Mouse (Mus musculus) kidney, postnatal 10 days (tissue): ENCODE data around the gene Tnik.

ENCODE experiments used
- DNase-seq: peaks from one replicate; pipeline ENCODE4 v3.0.0; 2021; ENCODE audit warnings: mixed read lengths

Gene Tnik

DNA sequence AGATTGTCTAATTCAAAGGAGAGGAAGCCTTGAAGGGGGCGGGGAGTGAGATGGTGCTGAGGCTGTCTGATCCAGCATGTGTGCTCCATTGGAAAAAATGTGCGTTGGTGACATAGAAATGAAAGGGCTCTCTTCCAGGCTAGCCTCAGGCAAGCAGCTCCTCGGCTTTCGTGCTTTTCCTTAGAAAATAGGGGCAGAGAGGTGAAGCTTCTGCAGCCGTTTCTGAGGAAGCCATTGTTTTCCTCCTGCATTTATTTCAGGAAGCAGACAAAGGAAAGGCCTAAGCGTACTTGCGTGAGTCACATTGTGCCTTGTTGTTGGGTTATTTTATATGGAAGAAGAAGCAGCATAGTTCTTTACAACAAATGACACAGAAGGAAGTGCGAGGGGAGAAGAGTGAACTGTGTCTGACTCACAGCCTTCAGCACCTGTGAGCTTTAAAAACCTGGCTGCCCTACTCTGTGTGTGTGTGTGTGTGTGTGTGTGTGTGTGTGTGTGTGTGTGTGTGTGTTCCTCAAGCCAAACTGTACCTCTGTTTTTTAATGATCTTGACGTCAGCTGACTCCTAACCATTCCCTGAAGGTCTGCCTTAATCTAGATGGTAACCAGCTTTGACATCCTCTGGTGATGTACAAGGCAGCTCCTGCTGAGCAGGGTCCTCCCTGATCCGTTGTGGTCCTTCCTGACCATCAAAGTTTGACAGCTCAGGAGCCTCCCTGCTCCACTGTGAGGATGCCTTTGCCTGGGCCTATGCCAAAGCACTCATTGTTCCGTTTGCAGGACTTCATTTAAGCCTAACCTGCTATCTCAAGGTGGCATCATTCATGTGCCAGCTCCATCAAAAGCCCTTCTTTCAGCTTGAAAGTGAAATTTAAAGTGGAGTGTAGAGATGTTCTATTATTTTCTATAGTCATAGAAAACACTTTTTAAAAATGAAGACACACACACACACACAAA, 228.3 kb downstream of the Tnik start:
- no peak for DNase-seq

- no peak for DNase-seq
These were observed 233.9 kb downstream of the Tnik start for GRCm38 (mm10) chr3:28496806-28497502.

DNA sequence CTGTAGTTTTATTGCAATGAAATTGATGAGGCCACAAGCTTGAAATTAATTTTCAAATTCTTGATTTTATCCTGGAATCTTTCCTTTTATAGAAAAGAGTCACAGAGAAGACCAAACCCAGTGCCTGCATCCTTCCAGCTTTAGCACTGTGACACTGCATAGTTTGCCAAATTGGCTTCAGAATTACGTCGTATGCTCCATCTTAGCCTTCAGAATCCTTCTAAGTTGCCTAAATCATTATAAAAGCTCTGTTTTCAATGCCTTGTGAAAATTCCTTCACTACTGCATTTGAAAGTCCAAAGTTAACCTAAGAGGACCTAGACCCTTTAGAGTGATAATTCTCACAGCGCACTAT, 234.5 kb downstream of the Tnik start:
- DNase-seq = no peak

GRCm38 (mm10) chr3:28502697-28503096, 239.7 kb downstream of the Tnik start:
- no peak for DNase-seq

DNA sequence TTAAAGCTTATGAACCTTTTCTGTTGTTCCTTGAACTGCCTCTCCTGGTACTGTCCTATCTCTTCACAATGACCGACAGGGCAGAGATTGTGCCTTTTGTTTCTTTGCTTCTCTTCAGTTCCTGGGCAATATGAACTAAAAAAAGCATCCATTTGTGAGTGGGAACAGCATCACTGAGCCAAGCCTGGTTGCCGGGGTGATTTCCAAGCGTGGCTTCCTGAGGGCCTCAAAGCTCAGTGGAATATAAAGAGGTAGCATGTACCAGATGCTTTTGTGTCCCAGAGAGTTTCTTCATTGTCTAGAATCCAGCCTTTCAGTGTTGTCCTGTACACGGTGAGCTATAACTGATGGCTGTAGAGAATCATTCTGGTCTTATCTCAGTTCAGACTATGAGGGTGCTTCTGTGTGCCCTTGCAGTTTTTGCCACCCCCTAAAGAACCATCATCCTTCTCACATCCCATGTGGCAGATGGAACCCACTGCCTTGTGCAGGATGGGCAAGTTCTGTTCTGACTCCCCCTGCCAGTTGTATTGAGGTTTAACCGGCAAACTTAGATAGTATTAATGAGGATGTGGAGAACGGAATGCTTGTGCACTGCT, 246.4 kb downstream of the Tnik start:
- no peak for DNase-seq

DNA sequence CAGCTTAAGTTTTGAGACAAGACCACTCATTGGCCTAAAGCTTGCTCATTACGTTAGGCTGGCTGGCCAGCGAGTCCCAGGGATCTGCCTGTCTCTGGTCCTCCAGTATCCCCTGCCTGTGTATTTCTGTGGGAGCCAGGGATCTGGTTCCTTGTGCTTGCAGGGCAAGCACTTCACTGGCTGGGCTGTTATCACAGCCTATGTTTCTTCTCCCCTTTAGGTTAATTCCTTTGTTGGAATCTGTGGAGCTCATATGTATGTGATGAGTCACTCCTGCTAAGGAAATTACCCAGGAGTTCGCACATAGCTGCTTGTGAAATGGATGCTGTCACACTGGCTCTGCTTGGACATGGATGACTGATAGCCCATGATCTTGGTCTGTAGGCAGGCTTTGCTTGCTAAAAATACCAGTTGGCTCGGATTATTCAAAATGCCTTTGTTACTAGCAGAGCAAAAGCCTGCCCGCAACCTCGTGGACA, 260.0 kb downstream of the Tnik start:
- peak; percentile 10 for DNase-seq

DNA sequence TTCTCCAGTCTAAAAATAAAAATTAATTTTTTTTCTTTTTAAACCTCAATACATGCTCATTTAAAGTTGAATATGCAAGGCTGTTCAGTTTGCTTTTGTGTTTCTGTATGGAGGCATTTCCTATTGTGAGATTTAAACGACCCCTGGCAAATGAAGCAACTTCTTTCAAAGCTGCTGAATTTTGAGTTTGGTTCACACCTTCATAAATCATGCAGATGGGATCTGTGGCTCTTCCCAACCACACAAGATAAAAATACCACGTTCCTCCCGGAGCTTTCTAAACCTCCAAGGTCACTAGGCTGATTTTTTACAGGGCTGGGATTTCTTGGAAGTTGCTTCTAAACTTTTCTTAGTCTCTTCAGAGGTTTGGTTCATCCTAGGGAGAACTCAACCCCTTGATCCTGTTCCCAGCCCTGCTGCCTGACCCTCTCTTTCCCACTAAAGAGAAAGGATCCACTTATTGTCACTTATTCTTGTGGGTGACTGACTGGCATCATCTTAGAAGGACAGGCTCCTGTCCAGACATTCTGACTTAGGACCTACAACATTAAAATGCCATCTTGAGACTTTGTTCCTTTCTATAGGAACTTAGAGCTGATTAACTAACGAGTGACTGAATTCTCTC, 260.6 kb downstream of the Tnik start:
- DNase-seq = no peak

DNA sequence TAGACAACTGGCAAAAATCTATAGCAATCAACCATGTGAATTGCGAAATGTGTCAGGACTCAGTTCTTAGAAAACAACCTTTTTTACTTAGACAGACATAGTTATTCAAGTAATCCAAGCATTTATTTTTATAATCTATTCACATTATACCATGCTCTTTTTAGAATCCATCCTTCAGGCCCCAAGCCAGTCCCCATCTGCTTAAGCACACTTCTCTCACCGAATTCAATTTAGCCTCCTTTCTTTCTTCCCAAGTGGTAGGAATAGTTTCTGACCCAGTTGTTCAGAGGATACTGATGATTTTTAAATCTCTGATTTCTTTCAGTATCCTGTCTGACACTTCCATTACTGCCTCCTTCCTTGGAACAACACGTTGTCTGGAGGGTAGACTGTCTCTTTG, 261.5 kb downstream of the Tnik start:
- no peak for DNase-seq

DNA sequence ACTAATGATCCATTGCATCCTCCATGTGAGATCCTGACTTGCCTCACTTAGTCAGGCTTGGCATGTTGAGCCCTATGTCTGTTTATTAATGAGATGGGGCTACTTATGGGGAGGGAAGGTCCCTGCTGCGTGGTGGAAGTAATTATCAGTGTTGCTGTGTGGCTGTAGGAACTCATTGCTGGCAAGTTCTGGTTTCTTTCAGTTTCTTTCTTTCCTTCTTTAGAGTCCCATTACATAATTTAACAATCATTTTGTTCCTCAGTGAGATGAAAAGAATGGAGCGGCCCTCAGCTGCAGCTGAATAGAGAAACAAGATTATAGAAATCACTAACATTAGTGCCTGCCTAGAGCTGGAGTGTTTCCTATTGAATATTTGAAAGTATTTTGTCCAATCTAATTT, 263.7 kb downstream of the Tnik start:
- DNase-seq = no peak

GRCm38 (mm10) chr3:28527231-28527630, 264.2 kb downstream of the Tnik start:
- no peak for DNase-seq

DNA sequence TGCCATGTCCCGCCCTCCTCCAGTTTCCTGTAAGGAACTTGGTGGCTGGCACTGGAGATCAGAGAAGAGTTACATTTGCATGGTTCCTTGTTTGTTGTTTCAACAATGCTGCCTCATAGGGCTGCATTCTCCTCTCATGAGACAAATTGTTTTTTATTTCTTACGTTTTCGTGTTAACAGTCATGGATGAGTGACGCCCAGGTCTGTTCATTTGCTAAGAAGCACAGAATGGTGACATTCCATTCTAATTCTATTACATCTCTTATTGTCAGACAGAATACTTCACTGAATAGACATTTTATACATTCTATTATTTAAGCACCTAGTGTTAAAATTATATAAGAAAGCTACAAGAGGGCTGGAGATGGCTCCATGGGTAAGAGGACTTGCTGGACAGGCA, 266.5 kb downstream of the Tnik start:
- DNase-seq = no peak

DNA sequence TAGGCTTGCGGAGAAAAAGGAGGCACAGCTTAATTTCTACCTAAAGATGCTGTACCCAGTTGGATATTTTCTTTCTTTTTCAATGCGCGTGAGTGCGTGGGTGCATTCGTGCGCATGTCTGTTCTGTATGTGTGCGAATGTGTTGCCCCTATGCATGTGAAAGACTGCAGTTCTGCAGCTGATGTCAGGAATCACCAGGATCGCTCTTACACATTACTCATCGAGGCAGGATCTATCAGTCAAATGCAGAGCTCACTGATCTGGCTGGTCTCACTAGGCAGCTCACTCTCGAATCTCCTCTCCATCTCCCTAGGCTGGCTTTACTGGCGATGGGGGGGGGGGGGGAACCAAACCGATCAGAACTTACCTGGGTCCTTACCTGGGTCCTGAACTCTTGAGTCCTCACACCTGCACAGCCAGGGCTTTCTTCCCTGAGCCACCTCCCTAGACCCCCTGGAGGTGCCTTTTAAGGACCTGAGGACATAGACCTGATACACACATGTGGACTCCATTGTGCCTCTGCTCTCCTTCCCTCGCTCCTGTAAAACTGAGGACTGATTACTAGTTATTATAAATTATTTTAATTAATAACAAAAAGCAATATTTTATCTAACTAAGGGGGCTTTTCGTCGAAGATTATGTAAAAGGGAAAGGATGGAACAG, 268.4 kb downstream of the Tnik start:
- DNase-seq = no peak

DNA sequence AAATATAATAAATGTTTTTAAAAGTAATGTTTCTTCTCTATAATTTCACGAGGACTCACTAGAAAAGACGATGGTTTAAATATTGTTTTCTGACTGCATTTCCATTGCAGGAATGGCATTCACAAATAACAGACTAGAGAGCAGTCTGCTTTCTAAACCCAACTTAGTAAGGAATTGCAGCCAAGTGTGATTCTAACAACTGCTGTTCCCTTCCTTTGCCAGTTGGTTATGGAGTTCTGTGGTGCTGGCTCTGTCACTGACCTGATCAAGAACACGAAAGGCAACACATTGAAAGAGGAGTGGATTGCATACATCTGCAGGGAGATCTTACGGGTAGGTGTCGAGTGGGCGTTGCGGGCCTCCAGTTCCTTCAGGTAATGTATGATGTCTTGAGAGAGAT, 269.7 kb downstream of the Tnik start:
- no peak for DNase-seq

- no peak for DNase-seq
These were observed 277.1 kb downstream of the Tnik start for GRCm38 (mm10) chr3:28540121-28540520.

- no peak for DNase-seq
These were observed 279.9 kb downstream of the Tnik start for GRCm38 (mm10) chr3:28542941-28543340.

GRCm38 (mm10) chr3:28543380-28543984, 280.5 kb downstream of the Tnik start:
- DNase-seq = peak; percentile 58

DNA sequence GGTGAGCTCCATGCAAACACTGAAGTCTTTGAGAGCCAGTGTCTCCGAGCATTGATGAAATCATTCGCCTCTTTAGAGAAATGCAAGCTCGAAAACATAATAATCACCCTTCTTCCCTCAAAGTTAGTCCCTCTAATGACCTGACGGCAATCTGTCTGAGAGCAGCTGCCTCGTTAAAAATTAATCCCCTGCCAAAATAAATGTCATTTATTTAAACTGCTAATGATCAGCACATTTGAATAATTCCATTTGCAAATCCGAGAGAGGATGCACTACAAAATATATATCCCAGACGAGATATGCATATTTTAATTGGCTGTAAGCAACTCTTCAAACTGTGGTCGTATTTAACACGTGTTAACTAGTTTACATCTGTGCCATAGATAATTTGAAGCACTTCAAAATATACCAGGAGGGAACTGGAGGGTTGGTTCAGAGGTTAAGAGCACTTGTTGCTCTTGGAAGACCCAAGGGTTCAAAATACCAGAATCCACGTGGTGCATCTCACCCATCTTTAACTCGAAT, 281.4 kb downstream of the Tnik start:
- DNase-seq = no peak

- no peak for DNase-seq
These were observed 285.1 kb downstream of the Tnik start for GRCm38 (mm10) chr3:28547965-28548730.

DNA sequence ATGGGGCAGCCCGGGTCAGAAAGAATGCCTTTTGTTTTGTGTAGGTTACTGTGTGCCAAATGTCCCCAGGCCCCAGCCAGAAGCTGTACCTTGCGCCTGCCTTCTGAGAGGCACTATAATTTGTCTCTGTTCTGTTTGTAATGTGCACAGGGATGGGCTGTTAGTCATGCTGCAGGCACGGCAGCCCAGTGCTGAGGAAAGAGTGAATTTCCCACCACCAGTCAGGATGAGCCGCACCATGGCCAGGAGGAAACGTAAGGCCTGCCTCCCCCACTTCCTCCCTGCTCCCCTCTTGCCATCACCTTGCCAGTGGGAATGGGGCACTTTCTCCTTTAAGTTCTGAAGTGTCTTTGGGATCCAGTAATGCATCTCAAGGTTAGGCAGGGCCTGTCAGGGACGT, 286.4 kb downstream of the Tnik start:
- no peak for DNase-seq

GRCm38 (mm10) chr3:28550497-28551093, 287.6 kb downstream of the Tnik start:
- no peak for DNase-seq

DNA sequence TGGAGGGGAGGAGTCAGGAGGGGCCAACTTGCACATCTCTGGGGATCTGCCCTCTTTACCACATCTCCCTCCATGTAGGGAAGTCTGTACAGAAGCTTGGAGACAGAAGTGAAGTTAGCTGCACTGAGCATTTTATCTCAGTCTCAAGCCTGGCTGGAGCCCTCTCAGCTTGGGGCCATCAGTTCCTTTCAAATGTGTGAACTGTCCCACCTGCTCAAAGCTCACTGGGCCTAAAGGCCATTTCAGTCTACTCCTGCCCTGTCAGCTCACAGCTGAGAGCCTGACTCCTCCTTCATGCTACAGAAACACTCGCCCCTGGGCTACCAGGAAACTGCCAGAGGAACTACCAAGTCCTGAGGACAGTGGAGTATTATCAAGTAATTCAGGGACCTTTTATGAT, 288.7 kb downstream of the Tnik start:
- DNase-seq = no peak
